Mouse (Mus musculus) left cerebral cortex, postnatal 10 days (tissue): ENCODE measurements around the gene Bcl2l11. TPM values are rescaled to one million over a fixed set of nuclear protein-coding genes. Genes with fewer than 3 reads are reported as not detected.

Experiments used
- DNase-seq, 2 experiments: peaks; one replicate each; pipeline ENCODE4 v3.0.0; 2021 to 2022; ENCODE audit warnings: low spot score in 2 of 2, mixed read lengths in 1 of 2; ENCODE audit errors: extremely low spot score in 1 of 2
- intact Hi-C: fragments of 180-260 bp; cut with DNase I; formaldehyde crosslinking; loops from one replicate; pipeline ENCODE4 v1.15.1; 2025
- total RNA-seq, 2 experiments: library from RNA; stranded (reverse); gene quantifications; 2 replicates each; pipeline ENCODE4 v1.2.3; 2021

Gene Bcl2l11
- total RNA-seq, 2 experiments from 2014 or later: 9.5 to 10.7 TPM

DNA sequence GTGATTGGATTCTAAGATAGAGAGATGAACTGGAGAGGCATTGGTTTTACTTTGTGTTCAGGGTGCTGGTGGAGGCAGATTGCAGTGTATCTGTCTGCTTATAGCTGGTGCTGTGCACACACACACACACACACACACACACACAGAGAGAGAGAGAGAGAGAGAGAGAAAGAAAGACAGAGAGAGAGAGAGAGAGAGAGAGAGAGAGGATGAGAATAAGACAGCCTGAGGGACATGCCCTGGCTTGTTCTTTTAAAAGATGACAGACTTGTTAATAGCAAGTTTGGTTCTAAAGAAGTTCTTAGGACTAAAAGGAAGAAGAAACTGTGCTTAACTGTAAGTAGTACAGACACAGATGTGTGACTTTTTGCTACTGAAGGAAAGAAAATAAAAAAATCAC is 8.0 kb downstream of the Bcl2l11 start:
- DNase-seq: no peak
- intact Hi-C loops: no loop called here

DNA sequence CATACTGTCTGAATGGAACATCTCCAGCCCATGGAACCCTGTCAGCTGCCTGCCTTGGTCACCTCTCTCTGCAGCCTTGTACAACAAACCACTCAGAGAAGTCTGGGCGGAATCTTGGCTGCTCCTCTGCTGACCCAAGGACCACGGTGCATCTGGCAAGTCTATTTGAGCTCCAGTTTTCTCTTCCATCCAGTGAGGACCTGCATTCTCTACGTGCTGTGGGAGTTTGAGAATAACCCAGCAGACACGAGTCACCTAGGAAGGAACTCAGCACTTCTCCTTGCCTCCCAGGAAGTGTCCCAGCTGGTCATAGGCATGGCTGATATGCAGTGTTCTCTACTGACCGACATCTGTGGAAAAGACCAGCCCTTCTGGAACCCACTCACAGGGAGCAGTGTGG is 8.6 kb downstream of the Bcl2l11 start:
- intact Hi-C loops: no loop called here
- DNase-seq: no peak

DNA sequence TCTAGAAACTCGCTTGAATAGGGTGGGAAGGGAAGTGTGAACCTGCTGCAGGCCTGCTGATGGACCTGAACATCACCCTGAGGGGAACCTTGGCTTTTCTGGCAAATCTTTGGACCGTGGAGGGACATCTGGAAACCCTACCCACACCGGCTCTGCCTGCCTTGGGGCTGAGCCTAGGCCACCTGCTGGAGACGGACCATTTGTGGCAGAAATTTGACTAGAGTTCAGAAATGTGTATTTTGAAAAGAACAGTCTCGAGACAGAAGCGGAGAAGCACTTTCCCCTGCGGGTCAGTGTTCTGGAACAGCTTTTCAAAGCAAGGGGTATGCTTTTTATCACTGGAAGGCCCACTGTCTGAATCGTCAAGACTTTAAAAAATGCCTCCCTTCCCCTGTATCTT is 9.1 kb downstream of the Bcl2l11 start:
- DNase-seq: no peak
- intact Hi-C loops: no loop called here

DNA sequence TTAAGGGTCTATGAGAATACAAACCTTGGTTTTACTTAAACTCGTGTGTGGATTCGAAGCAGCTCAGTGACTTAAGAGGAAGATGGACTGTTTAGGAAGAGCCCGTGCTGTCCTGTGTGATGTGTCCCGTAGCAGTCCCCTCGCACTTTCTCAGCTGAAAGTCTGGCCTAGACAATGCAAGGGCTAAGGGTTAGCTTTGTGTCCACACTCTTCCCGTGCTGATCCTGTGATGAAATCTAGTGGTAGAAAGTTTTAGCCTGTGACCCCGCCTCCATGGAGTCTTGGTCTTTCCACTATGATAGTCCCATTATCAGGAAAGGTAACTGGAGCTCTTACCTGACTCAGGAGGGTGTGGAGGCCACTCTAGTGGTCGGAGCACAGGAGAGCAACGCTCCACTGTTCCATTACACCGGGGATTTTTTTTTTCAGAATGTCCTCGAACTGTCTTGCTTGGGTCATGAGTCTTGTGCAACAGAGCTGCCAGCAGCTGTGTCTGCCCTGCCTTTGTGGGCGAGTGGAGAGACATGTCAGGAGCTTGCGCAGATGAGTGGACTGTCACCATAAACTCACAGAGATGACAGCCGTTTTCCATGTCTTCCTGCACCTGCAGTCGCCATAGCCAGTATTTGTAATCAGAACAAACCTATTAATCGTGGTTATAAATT is 11.1 kb downstream of the Bcl2l11 start:
- no peak for DNase-seq
- intact Hi-C loops: no loop called here

DNA sequence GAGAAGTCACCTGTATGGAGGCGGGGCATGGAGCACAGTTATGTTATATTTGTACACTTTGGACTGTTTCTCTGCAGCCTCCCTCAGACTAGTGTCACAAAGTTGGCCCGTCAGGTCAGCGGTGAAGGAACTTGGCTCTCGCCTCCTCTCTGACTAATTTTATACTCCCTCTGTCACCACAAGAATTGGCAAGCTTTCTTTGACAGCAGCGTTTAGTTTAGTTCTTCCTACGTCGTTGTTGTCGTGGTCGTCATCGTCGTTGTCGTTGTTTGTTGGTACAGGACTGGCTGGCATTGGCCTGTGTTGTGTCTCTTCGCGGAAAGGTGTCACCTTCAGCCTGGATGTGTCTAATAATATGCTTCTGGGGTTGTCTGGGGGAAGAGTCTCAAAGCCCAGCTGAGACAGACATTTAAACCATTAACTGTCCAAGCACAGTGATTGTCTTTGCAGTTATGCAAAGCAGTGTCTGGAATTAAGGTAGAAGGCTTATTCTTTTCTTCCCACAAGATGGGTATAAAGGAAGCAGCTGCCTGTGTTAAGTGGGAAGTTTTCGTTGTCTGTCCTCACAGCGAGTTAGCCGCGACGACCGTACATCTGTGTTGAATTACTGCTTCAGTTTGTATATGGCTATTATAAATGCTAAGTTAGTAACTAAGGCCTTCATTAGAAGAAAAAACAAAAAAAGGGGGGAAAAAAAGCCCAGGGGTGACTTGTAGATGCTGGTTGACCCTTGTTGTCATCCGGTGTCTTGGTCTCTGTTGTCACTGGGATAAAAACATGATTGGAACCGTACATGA is 11.8 kb downstream of the Bcl2l11 start:
- DNase-seq: no peak
- intact Hi-C loops: no loop called here

DNA sequence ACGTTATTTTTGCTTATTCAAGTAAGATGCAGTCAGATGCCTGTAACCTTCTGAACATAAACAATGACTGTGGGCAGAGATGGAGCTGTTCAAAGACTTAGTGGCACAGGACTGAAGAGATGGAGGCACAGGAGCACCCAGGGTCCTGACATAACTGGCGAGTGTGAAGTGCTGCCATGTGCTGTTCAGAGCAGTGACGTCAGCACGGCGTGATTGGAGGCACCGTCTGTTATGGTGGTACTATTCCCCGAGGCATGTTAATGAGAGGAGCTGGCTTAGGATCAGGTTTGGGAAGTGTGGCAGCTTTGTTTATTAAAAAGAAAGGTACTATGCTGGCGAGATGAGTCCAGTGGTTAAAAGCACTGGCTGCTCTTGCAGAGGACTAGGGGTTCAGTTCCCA is 13.1 kb downstream of the Bcl2l11 start:
- intact Hi-C loops: no loop called here

DNA sequence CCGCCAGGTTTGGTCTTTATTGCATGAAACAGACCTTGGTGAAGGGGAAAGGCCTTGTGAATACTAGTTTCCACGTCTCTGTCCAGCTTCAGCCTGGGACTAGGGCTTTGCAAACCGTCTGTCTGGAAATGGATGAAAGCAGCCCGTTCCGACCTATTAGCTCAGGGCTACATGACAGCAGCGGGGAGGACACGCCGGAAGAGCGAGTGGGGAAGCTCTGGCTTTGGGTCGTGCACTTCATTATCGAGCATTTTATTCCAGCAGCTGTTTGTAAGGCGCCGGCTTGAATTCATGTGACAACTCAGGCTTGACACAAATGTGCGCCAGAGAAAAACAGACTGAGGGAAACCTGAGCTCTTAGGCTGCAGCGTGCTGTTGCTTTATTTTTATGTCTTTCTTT is 13.9 kb downstream of the Bcl2l11 start:
- no peak for DNase-seq
- intact Hi-C loops: no loop called here

More for the DNA sequence above, 13.1 kb downstream of the Bcl2l11 start:
- no peak for DNase-seq

DNA sequence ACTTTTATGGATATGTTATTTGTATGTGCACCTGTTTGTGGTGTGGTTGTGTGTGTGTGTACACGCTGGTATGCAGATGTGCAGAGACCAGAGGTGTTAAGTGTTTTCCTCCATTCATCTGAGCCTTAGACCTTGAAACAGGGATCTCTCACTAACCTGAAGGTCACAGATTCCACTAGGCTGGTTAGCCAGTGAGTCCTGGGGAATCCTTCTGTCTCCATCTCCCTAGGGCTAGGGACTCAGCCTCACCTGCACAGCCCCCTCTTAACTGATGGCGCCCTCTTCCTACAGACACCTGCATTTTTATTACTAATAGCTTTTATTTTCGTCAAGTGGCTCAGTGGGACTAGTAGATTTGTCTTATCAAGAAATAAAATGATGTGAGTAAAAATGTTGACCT is 14.3 kb downstream of the Bcl2l11 start:
- DNase-seq: no peak
- intact Hi-C loops: no loop called here

DNA sequence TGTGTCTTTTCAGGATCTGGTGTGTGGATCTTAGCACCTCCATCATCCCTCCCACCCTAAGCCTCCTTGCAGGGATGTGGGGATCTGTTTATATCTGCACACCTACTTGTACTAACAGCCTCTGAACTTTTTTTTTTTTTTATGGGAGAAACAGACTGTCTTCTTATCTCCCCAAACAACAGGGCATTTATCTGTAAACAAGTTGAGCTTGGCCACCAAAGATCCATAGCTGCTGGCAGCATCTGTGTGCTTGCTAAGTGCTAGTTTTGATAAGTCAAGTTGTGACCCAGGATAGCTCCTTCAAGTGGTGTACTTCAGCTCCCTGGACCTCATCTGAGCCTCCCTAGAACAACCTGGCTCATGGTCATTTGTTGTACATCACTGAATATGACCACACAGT is 18.2 kb downstream of the Bcl2l11 start:
- no peak for DNase-seq
- intact Hi-C loops: no loop called here

DNA sequence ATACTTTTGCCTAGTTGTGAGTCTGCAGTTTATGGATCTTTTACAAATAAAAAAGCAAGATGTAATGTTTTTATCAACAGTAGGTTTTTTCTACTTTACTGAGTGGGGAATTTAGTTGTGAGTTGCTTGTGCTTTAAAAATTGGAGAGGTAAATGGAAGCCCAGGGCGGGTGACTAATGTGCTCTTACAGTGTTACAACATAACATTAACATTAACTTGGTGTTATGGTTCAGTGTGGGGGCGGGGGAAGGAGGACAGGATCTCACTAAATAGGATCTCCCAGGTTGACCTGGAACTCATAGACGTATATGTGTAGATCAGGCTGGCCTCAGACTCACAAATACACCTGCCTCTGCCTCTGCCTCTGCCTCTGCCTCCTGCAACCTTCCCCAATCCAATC is 19.6 kb downstream of the Bcl2l11 start:
- DNase-seq: no peak

DNA sequence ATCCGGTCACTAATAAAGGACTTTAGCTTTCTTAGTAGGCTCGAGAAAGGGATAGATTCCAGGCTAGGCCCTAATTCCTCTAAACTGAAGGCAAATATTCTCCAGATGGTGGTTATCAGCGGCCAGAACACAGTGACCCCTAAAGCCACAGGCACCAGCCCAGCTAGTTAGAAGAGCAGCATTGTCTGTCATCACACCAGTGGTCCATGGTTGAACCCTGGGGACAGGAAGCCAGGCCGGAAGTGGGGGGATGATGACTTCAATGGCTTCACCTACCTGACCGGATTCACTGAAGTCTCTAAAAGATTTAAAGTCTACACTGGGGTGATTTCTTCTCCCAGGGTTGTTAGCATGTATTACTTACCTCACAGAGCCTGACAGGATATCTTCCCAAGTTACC is 23.8 kb downstream of the Bcl2l11 start:
- no peak for DNase-seq
- intact Hi-C loops: no loop called here

More for the DNA sequence above, 19.6 kb downstream of the Bcl2l11 start:
- intact Hi-C loops: no loop called here

DNA sequence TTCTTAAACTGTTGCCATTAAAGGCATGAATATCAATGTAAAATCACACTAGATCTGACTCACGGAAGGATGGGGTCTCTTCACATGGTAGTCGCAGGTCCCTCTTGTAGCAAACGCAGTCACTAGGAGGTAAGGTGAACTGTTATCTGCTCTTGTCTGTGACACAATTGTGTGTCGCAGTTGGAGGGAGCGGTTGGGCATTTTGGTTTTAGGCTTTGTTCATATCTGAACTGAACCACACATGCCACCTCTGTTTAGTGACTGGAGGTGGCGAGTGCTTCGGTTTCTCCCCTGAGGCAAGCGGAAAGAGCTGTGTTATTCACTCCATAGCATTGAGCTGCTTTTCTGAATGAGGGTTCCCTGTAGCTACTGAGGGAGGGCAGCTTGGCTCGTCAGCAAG is 26.4 kb downstream of the Bcl2l11 start:
- DNase-seq: no peak
- intact Hi-C loops: no loop called here

DNA sequence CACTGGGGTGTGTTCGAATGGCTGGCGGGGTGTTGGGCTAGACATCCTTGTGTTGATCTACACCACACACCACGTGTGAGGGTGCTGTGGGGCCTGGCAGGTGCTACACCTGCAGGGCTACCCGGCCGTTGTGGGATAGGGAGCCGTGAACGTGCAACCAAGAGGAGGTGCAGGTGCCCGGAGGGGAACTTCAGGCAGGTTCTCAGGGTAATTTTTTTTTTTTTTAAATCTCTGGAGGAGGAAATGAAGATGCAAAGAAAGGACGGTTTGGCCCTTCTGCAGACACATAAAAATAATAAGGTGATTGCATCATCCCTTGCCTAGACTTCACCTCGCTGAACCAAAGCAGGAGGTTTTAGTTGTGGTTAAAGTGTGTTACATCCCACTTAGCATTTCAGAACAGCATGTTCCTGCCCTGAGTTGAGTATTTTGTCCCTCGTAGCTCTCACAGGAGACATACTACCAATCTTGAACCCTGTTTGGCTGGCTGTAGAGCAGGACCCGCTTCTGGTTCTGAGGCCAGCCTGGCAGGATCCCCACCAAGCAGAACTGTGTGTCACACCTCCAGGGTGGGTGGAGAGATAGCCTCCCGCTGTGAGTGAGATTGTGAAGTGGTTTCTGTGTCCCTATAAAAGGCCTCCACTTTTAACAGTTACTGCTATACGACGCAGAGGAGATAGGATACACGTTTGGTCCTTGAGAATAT is 27.2 kb downstream of the Bcl2l11 start:
- no peak for DNase-seq
- intact Hi-C loops: no loop called here

DNA sequence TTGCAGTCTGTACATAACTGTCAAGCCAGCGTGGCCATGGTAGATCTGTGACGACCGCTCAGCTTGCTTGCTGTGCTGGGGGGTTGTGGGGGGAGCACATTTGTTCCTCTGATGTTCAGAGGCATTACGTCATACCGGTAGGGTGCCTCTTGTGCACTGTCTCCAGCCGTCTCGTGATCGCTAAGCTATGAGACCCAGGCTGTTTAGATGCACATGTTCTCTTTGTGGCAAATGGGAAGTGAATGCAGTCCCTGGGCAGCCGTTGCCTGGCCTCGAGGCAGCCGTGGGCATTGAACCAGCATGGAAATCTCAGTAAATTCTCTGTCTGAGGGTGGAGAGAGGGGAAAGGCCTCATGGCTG is 27.7 kb downstream of the Bcl2l11 start:
- no peak for DNase-seq
- intact Hi-C loops: no loop called here

DNA sequence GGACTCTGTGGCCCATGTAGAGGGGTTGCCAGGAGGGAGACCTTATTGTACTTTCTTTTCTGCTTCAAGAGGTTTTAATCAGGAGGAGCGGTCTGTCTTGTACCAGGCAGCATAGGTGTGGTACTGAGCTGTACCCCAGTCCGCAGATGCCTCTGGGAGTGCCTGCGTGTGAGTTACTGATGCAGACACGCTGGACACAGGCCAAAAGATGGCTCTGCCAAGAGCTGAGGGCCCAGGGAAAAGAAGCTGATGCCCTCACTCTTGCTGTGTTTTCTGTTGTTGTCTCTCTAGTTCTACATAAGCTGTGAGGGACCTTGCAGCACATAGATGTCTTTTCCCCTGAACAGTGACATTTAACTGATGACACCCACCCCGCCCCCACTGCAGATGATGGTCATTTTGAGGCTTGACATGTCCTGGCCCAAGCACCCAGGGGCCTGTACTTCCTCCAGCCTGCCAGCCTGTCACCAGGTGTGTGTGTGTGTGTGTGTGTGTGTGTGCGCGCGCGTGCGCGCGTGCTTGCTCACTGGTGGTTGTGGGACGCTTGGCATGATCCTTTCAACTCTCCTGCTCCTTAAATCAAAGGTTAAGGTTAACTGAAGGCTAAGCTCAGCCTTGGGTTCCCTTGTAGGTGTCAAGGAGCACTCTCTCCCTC is 29.7 kb downstream of the Bcl2l11 start:
- DNase-seq: no peak
- intact Hi-C loops: no loop called here

DNA sequence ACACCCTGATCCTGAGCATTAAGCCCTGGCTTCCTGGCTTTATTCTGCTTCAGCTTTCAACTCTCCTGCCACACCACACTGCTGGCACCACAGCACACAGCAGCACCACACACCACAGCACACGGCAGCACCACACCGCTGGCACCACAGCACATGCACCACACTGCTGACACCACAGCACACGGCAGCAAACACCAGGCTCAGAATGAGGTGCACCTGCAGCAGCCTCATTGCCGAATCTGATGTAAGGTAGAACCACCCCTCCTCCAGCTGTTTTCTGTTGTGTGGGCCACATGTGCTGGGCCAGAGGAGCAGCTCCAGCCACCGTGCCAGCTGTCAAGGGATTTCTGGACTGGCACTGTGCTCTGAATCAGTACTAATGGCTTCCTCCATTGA is 30.2 kb downstream of the Bcl2l11 start:
- intact Hi-C loops: no loop called here
- no peak for DNase-seq

DNA sequence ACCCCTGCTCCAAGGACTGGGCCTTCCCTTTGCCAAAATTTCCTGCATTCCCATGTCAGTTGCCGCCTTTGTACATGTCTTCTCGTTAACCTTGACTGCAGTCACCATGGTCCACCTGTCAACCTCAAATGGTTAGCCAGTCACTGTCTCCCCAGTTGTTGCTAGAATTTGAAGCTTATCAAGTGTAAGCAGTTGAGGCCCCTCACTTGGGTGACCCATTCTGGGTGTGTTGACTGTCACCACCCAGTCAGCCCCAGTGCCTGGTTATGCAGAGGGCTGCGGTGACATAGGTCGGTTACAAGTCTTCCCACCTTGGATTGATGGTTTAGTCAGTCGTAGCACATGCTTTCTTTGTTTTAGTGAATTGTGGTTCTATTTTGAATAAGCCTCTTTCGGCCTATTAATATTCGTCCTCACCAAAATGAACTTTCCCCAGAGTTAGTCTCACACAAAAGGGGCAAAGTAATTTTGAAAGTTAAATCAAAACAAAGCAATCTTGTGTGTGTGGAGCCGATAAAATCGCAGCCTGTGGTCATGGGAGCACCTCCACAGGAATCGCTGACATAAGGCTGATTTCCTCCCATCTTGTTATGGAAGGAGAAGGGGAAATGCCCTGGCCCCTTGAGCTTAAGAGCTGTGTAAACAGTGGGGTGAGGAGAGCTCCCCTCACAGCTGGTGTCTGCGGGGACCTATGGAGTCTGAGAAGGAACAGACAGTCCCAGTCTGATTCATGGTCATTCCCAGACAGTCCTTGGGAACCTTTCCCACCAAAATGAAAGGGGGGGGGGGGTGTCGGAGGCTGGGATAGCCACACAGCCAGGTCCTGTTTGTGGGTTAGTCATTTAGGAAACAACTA is 30.9 kb downstream of the Bcl2l11 start:
- DNase-seq: no peak
- intact Hi-C loops: no loop called here

DNA sequence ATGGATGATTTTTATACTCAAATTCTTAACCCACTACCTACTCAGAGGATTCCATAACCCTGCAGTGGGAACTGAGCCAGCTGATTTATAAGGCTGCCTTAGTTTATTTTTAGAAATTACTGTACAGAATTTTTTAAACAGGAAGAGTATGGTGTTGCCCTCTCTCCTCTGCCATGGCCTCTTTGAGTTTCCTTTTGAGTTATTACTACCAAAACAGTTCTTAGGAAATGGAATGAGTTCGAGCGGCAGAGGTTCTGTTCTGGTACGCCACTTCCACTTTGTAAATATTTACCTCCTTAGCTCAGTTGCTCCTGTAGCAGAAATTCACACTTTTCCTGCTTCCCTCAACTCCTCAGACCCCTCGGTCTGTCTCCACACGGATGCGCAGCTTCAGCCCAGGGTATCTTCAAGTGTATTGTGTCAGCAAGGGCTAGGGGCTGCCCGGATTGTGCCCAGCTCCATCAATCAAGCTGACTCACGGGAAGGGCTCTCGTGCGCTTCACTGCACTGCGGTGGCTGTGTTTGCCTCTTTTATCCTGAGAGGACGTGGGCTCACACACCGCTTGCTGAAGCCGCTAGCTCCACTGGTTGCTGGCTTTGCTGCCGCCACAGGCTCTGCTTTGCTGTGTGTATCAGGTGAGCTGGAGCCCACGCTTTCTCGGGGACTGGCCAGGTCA is 33.0 kb downstream of the Bcl2l11 start:
- DNase-seq: no peak
- intact Hi-C loops: no loop called here
